Mouse (Mus musculus): ENCODE data around the gene Kcnma1.

GRCm38 (mm10) chr14:24036609-24037008 is 22.3 kb upstream of the Kcnma1 start:
- TF ChIP-seq MAFK (IDR thresholded peaks at IDR 0.05; ENCODE audit: insufficient read depth, low read depth, low read length) (no peak), ZC3H11A (IDR thresholded peaks at IDR 0.05; ENCODE audit: borderline replicate concordance, low read depth, low read length) (no peak), CHD2 (IDR thresholded peaks at IDR 0.05; ENCODE audit: low read depth, low read length) (no peak), HCFC1 (IDR thresholded peaks at IDR 0.05; ENCODE audit: borderline replicate concordance, insufficient read depth, low read length) (no peak), ZNF384 (IDR thresholded peaks at IDR 0.05; ENCODE audit: low read depth, low read length) (no peak)

Data from ES-E14 (cell line).